Mouse (Mus musculus) CH12.LX (cell line): ENCODE data around the gene Atp4a.

Experiments used
- CHD2 ChIP-seq: IDR thresholded peaks from 2 replicates; pipeline ENCODE4 v1.6.1; 2011; ENCODE audit warnings: low read length, improper control_type of control experiment
- CTCF ChIP-seq, 2 experiments: IDR thresholded peaks in 1 of 2; conservative IDR thresholded peaks in 1 of 2; 2 replicates each; pipeline ENCODE4 v1.5.1; 2011 to 2012; ENCODE audit warnings: low read depth in 2 of 2, low read length in 2 of 2, improper control_type of control experiment in 1 of 2, inconsistent platforms in 1 of 2, mild to moderate bottlenecking in 1 of 2, moderate library complexity in 1 of 2
- E2F4 ChIP-seq: IDR thresholded peaks from 2 replicates; pipeline ENCODE4 v1.6.1; 2011; ENCODE audit warnings: low read depth, low read length, improper control_type of control experiment; ENCODE audit not compliant: insufficient replicate concordance
- ETS1 ChIP-seq: conservative IDR thresholded peaks from 2 replicates; pipeline ENCODE4 v1.6.1; 2012; ENCODE audit warnings: low read depth, mild to moderate bottlenecking, inconsistent platforms, low read length, improper control_type of control experiment, moderate library complexity
- HCFC1 ChIP-seq: IDR thresholded peaks from 2 replicates; pipeline ENCODE4 v1.6.1; 2012; ENCODE audit warnings: low read depth, mild to moderate bottlenecking, inconsistent platforms, low read length, improper control_type of control experiment
- JUN ChIP-seq: IDR thresholded peaks from 2 replicates; pipeline ENCODE4 v1.6.1; 2011; ENCODE audit warnings: low read depth, mild to moderate bottlenecking, low read length, improper control_type of control experiment, moderate library complexity; ENCODE audit not compliant: insufficient read depth
- JUND ChIP-seq: conservative IDR thresholded peaks from 2 replicates; pipeline ENCODE4 v1.6.1; 2011; ENCODE audit warnings: low read depth, low read length, improper control_type of control experiment
- MAX ChIP-seq: IDR thresholded peaks from 2 replicates; pipeline ENCODE4 v1.6.1; 2011; ENCODE audit warnings: low read length, improper control_type of control experiment
- POLR2A ChIP-seq: IDR thresholded peaks from 2 replicates; pipeline ENCODE4 v1.6.1; 2011; ENCODE audit warnings: low read depth, mild to moderate bottlenecking, improper control_type of control experiment, low read length
- USF2 ChIP-seq: conservative IDR thresholded peaks from 2 replicates; pipeline ENCODE4 v1.6.1; 2011; ENCODE audit warnings: low read depth, low read length, improper control_type of control experiment

DNA sequence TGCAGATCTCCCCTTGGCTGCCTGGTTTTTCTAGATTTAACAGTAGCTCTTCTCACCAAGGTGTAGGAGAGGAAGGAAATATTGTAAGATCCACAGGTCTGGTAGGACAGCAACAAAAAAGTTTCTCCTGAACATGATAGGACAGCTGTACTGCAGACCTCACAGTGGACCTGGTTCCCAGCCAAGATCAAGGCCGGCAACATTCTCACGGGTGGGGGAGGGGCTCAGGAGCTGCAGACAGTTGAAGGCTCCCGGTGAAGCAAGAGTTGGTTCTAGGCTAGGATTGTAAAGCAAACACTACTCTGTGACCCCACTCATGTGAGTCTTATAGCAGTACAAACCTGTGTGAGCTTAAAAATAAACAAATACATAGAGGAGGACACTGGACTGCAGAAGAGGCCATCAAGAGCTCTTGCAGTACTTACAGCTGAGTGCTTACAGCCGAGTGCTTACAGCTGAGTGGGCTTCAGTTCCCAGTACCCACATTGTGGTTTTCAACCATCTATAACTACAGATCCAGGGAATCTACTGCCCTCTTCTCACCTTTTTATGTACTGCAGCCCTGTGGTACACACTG lies 32.1 kb downstream of the Atp4a start:
- TF ChIP-seq JUND (no peak), USF2 (no peak), JUN (no peak), CTCF (conservative IDR thresholded peaks at IDR 0.05 in 1 of 2, IDR thresholded peaks at IDR 0.05 in 1 of 2; ENCODE audit: low read depth in 2 of 2, low read length in 2 of 2) (no peak), CHD2 (no peak), E2F4 (no peak), POLR2A (no peak), ETS1 (no peak), HCFC1 (no peak), MAX (no peak)
